Mouse (Mus musculus): ENCODE results near the gene Nectin3.

GRCm38 (mm10) chr16:46502311-46502710 is 4.0 kb upstream of the Nectin3 start:
- no peak for TF ChIP-seq CTCF (IDR thresholded peaks at IDR 0.05; ENCODE audit: low read depth, low read length)
- no peak for TF ChIP-seq GATA1 (IDR thresholded peaks at IDR 0.05; ENCODE audit: borderline replicate concordance, low read length)

Measured in G1E (cell line).